In genomic region chr5:15849520-15849919, GRCm38 (mm10) we compare ENCODE assay signal across 16 mouse cellular contexts.
A peak's percentile ranks its signal among the peaks of the same experiment; 100 is the strongest.
DNase-seq lines count a peak whose midpoint lies in the region; ATAC-seq lines count a peak whose summit lies in the region.
"Had no signal": no experiment of that assay in that cellular context is flagged by ENCODE, and none has a peak within 500 bp of the region (broad histone marks: within the 10 kb centered on the region; RNA-seq: fewer than 3 reads in every experiment).

No protein-coding gene starts in this region.

- no peaks in the 10 kb centered on the region for H3K9me3 ChIP-seq in hindbrain, embryonic 13.5 days
- H3K9me3 ChIP-seq in hindbrain, embryonic 11.5 days (ENCODE audit: control insufficient read depth, low read length), result no peaks in the 10 kb centered on the region
- H3K9me3 ChIP-seq in midbrain, embryonic 14.5 days (ENCODE audit: control insufficient read depth, low read length), result no peaks in the 10 kb centered on the region
- no peaks in the 10 kb centered on the region for H3K9me3 ChIP-seq in midbrain, embryonic 15.5 days
- no peaks in the 10 kb centered on the region for H3K9me3 ChIP-seq in neural tube, embryonic 13.5 days
- H3K9me3 ChIP-seq: forebrain, embryonic 10.5 days; forebrain, embryonic 13.5 days had no signal

- H3K27ac ChIP-seq in hindbrain, embryonic 13.5 days, result no peak overlapping the region
- no peak overlapping the region for H3K27ac ChIP-seq in hindbrain, embryonic 11.5 days (ENCODE audit: low read depth, low read length)
- no peak overlapping the region for H3K27ac ChIP-seq in midbrain, embryonic 14.5 days (replicated peaks; ENCODE audit: low read depth, low read length)
- no peak overlapping the region for H3K27ac ChIP-seq in midbrain, embryonic 15.5 days
- no peak overlapping the region for H3K27ac ChIP-seq in neural tube, embryonic 13.5 days (replicated peaks)
- H3K27ac ChIP-seq: forebrain, embryonic 10.5 days; forebrain, embryonic 13.5 days had no signal

- ATAC-seq in hindbrain, embryonic 13.5 days (ENCODE audit: low FRiP score), result peak; percentile 55; the same call in 1 of the 2 replicates
- no peak for ATAC-seq in hindbrain, embryonic 11.5 days (ENCODE audit: low FRiP score)
- no peak for ATAC-seq in midbrain, embryonic 14.5 days (ENCODE audit: low FRiP score, low TSS enrichment)
- no peak for ATAC-seq in midbrain, embryonic 15.5 days (replicated peaks)
- ATAC-seq in neural tube, embryonic 13.5 days (ENCODE audit: low read depth), result peak; percentile 55; the same call in 1 of the 2 replicates
- ATAC-seq: activated CD4-positive, CD25-positive, alpha-beta regulatory T cell, adult 4 months had no signal

- H3K4me3 ChIP-seq in hindbrain, embryonic 13.5 days, result no peak overlapping the region
- H3K4me3 ChIP-seq in hindbrain, embryonic 11.5 days (ENCODE audit: low read depth, low read length), result no peak overlapping the region
- no peak overlapping the region for H3K4me3 ChIP-seq in midbrain, embryonic 14.5 days (replicated peaks; ENCODE audit: low read depth, low read length)
- no peak overlapping the region for H3K4me3 ChIP-seq in midbrain, embryonic 15.5 days
- no peak overlapping the region for H3K4me3 ChIP-seq in neural tube, embryonic 13.5 days
- H3K4me3 ChIP-seq: forebrain, embryonic 10.5 days; forebrain, embryonic 13.5 days had no signal

- 62% methylated on average over 5 of the region's 5 CpGs for WGBS in hindbrain, embryonic 13.5 days
- 83% methylated on average over 5 of the region's 5 CpGs for WGBS in hindbrain, embryonic 11.5 days
- WGBS in midbrain, embryonic 14.5 days, result 63% methylated on average over 5 of the region's 5 CpGs
- WGBS in midbrain, embryonic 15.5 days, result 61% methylated on average over 5 of the region's 5 CpGs
- 39% methylated on average over 5 of the region's 5 CpGs for WGBS in neural tube, embryonic 13.5 days

- no peak overlapping the region for H3K9ac ChIP-seq in hindbrain, embryonic 13.5 days
- H3K9ac ChIP-seq in hindbrain, embryonic 11.5 days (ENCODE audit: low read depth, low read length), result no peak overlapping the region
- no peak overlapping the region for H3K9ac ChIP-seq in midbrain, embryonic 14.5 days (replicated peaks; ENCODE audit: low read length)
- H3K9ac ChIP-seq in midbrain, embryonic 15.5 days, result no peak overlapping the region
- H3K9ac ChIP-seq in neural tube, embryonic 13.5 days, result no peak overlapping the region
- H3K9ac ChIP-seq: forebrain, embryonic 13.5 days had no signal

- no peaks in the 10 kb centered on the region for H3K27me3 ChIP-seq in hindbrain, embryonic 13.5 days
- H3K27me3 ChIP-seq in hindbrain, embryonic 11.5 days (ENCODE audit: control insufficient read depth, insufficient read depth, low read length), result no peaks in the 10 kb centered on the region
- no peaks in the 10 kb centered on the region for H3K27me3 ChIP-seq in midbrain, embryonic 14.5 days (ENCODE audit: control insufficient read depth, insufficient read depth, low read length)
- no peaks in the 10 kb centered on the region for H3K27me3 ChIP-seq in midbrain, embryonic 15.5 days (replicated peaks)
- H3K27me3 ChIP-seq in neural tube, embryonic 13.5 days, result no peaks in the 10 kb centered on the region
- H3K27me3 ChIP-seq: forebrain, embryonic 13.5 days had no signal

- no peak for DNase-seq in hindbrain, embryonic 11.5 days (ENCODE audit: low spot score)
- DNase-seq in midbrain, embryonic 14.5 days, result peak; percentile 13
- DNase-seq in neural tube, embryonic 10.5 days (ENCODE audit: extremely low spot score, low spot score), result no peak
- DNase-seq: adrenal gland, adult 8-10 months; adrenal gland, postnatal 25 days; cerebellum, adult 18-20 months; cerebellum, adult 9-10 months; cerebellum, postnatal 14 days; gastrocnemius, postnatal 10 days had no signal

- H3K4me1 ChIP-seq in hindbrain, embryonic 13.5 days (replicated peaks), result peaks cover 5% of the 10 kb centered on the region; the same call in 1 of the 2 replicates
- no peaks in the 10 kb centered on the region for H3K4me1 ChIP-seq in hindbrain, embryonic 11.5 days (replicated peaks; ENCODE audit: control insufficient read depth, insufficient read depth, low read length)
- H3K4me1 ChIP-seq in midbrain, embryonic 14.5 days (ENCODE audit: control insufficient read depth, insufficient read depth, low read length), result peaks cover 6% of the 10 kb centered on the region; the same call in 1 of the 2 replicates
- peaks cover 7% of the 10 kb centered on the region for H3K4me1 ChIP-seq in midbrain, embryonic 15.5 days
- H3K4me1 ChIP-seq in neural tube, embryonic 13.5 days (replicated peaks), result peaks cover 6% of the 10 kb centered on the region

- no peak overlapping the region for H3K4me2 ChIP-seq in hindbrain, embryonic 13.5 days
- no peak overlapping the region for H3K4me2 ChIP-seq in hindbrain, embryonic 11.5 days (replicated peaks; ENCODE audit: low read depth, low read length)
- H3K4me2 ChIP-seq in midbrain, embryonic 14.5 days (ENCODE audit: low read length), result no peak overlapping the region
- no peak overlapping the region for H3K4me2 ChIP-seq in midbrain, embryonic 15.5 days
- H3K4me2 ChIP-seq in neural tube, embryonic 13.5 days, result no peak overlapping the region
- H3K4me2 ChIP-seq: forebrain, embryonic 13.5 days; heart, embryonic 11.5 days had no signal

- no peaks in the 10 kb centered on the region for H3K36me3 ChIP-seq in hindbrain, embryonic 13.5 days
- no peaks in the 10 kb centered on the region for H3K36me3 ChIP-seq in hindbrain, embryonic 11.5 days (ENCODE audit: control insufficient read depth, insufficient read depth, low read length)
- H3K36me3 ChIP-seq in midbrain, embryonic 14.5 days (ENCODE audit: control insufficient read depth, insufficient read depth, low read length), result no peaks in the 10 kb centered on the region
- H3K36me3 ChIP-seq in midbrain, embryonic 15.5 days (replicated peaks), result no peaks in the 10 kb centered on the region
- no peaks in the 10 kb centered on the region for H3K36me3 ChIP-seq in neural tube, embryonic 13.5 days
- H3K36me3 ChIP-seq: forebrain, embryonic 10.5 days had no signal

Comparison
In these comparisons a context has a peak if more than half of its experiments do, and no peak if none do; other contexts are left out.
1. ATAC-seq: peak in hindbrain, embryonic 13.5 days (single experiment) and neural tube, embryonic 13.5 days (single experiment); none in hindbrain, embryonic 11.5 days (single experiment), midbrain, embryonic 14.5 days (single experiment) and midbrain, embryonic 15.5 days (single experiment).